Mouse (Mus musculus) lung, postnatal 0 days (tissue): ENCODE results near the gene Tmem108. TPM values are rescaled to one million over a fixed set of nuclear protein-coding genes. Genes with fewer than 3 reads are reported as not detected.

Source experiments
- ATAC-seq: fragments of 200-750 bp; cut with Nextera tagmentation; 2 replicates; pipeline ENCODE4 v1.8.0; 2017; ENCODE audit warnings: moderate library complexity
- DNase-seq: peaks from one replicate; pipeline ENCODE4 v3.0.0-alpha.2; 2016; ENCODE audit warnings: low spot score
- H3K27ac ChIP-seq: fragments of 300-500 bp; sonication (generic); 2 replicates; pipeline ENCODE4 v1.5.1; 2014; ENCODE audit warnings: antibody characterized with exemption, mild to moderate bottlenecking, low read length, mixed read lengths
- H3K27me3 ChIP-seq: fragments of 300-500 bp; sonication (generic); replicated peaks from 2 replicates; pipeline ENCODE4 v1.6.1; 2014; ENCODE audit warnings: low read length, mixed read lengths; ENCODE audit not compliant: insufficient read depth
- H3K36me3 ChIP-seq: fragments of 300-500 bp; sonication (generic); 2 replicates; pipeline ENCODE4 v1.6.1; 2014; ENCODE audit warnings: low read length, mixed read lengths; ENCODE audit not compliant: insufficient read depth
- H3K4me1 ChIP-seq: fragments of 300-500 bp; sonication (generic); 2 replicates; pipeline ENCODE4 v1.6.1; 2014; ENCODE audit warnings: antibody characterized with exemption, low read depth, low read length, mixed read lengths; ENCODE audit not compliant: insufficient read depth
- H3K4me2 ChIP-seq: fragments of 300-500 bp; sonication (generic); replicated peaks from 2 replicates; pipeline ENCODE4 v1.6.1; 2014; ENCODE audit warnings: low read depth, mild to moderate bottlenecking, low read length, moderate library complexity, mixed read lengths
- H3K4me3 ChIP-seq: fragments of 300-500 bp; sonication (generic); 2 replicates; pipeline ENCODE4 v1.5.1; 2014; ENCODE audit warnings: low read depth, low read length
- H3K9ac ChIP-seq: fragments of 300-500 bp; sonication (generic); replicated peaks from 2 replicates; pipeline ENCODE4 v1.6.1; 2014; ENCODE audit warnings: low read depth, mild to moderate bottlenecking
- H3K9me3 ChIP-seq: fragments of 300-500 bp; sonication (generic); 2 replicates; pipeline ENCODE4 v1.6.1; 2016; ENCODE audit warnings: low read length, mixed read lengths
- CTCF ChIP-seq: IDR thresholded peaks from 2 replicates; pipeline ENCODE4 v1.5.1; 2016; ENCODE audit warnings: antibody characterized with exemption, mild to moderate bottlenecking
- EP300 ChIP-seq: IDR thresholded peaks from 2 replicates; pipeline ENCODE4 v1.6.1; 2016; ENCODE audit warnings: antibody characterized with exemption, mild to moderate bottlenecking, control low read depth
- WGBS: fragments of 180-500 bp; shearing (Covaris S2); extraction: QIAGEN DNeasy Blood & Tissue Kit; methylation state at CpG from one replicate; pipeline ENCODE4 v1.1.7; 2014; 5-methylcytosine and 5-hydroxymethylcytosine counted together
- polyA plus RNA-seq: library from polyadenylated mRNA; unstranded; fragments of >200 nt; fragmentation: Nextera tagmentation; extraction: Ambion mirVana; gene quantifications from 2 replicates; pipeline ENCODE4 v1.2.1, GENCODE M21; 2015

Gene Tmem108
- polyA plus RNA-seq, 1 experiment from 2014 or later, result 7.3 TPM

GRCm38 (mm10) chr9:103623560-103624316, 137.9 kb downstream of the Tmem108 start:
- 76% methylated on average over 19 of the region's 19 CpGs for WGBS
- no peaks in the 10 kb centered on the region for H3K27me3 ChIP-seq
- H3K4me1 ChIP-seq, result no peaks in the 10 kb centered on the region
- no peak overlapping the region for H3K9ac ChIP-seq
- H3K36me3 ChIP-seq, result no peaks in the 10 kb centered on the region
- no peak overlapping the region for H3K4me2 ChIP-seq
- H3K4me3 ChIP-seq, result no peak overlapping the region
- TF ChIP-seq CTCF, result no peak
- TF ChIP-seq EP300, result no peak
- H3K9me3 ChIP-seq, result no peaks in the 10 kb centered on the region
- no peak for ATAC-seq
- no peak overlapping the region for H3K27ac ChIP-seq
- DNase-seq, result no peak

DNA sequence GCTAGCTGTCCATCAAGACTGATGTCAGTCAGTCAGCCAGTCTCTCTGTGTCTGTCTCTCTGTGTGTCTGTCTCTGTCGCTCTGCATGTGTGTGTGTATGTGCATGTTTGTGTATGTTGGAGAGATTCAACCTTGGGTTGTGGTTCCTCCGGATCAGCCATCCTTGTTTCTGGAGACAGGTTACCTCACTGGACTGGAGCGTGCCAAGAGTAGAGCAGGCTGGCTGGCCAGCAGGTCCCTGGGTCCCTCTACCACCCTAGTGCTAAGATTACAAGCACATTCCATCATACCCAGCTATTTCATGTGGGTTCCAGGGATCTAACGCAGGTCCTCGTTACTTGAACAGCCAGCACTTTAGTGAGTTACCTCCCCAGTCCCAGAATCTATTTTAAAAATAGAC, 138.6 kb downstream of the Tmem108 start:
- WGBS, result 82% methylated on average over 5 of the region's 5 CpGs
- H3K4me3 ChIP-seq, result no peak overlapping the region

DNA sequence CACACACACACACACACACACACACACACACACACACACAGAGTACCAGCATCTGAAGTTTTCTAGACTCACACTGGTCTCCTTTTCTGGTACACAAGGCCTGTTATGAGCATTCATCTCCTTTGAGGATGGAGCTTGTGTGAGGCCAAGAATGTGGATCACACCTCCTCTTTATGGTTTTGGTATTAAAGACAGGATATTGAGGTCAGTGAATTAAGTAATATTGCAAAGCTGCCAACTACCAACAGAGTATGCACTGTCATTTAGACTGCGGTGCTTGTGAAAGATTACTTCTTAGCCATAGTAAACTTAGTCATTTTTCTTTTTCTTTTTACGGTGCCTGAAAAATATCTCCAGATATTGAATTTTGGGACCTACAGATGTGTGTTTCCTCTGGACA, 139.8 kb downstream of the Tmem108 start:
- WGBS, result 74% methylated on average over 2 of the region's 2 CpGs
- ATAC-seq (no peak), DNase-seq (no peak)
- Histone ChIP-seq H3K4me1 (no peaks in the 10 kb centered on the region), H3K27me3 (no peaks in the 10 kb centered on the region), H3K9me3 (no peaks in the 10 kb centered on the region), H3K9ac (no peak overlapping the region), H3K4me2 (no peak overlapping the region), H3K27ac (no peak overlapping the region), H3K36me3 (no peaks in the 10 kb centered on the region), H3K4me3 (no peak overlapping the region)
- TF ChIP-seq CTCF (no peak), EP300 (no peak)

More for the DNA sequence above, 138.6 kb downstream of the Tmem108 start:
- no peak for ATAC-seq
- Histone ChIP-seq H3K9ac (no peak overlapping the region), H3K4me1 (no peaks in the 10 kb centered on the region), H3K4me2 (no peak overlapping the region), H3K27me3 (no peaks in the 10 kb centered on the region), H3K27ac (no peak overlapping the region), H3K36me3 (no peaks in the 10 kb centered on the region), H3K9me3 (no peaks in the 10 kb centered on the region)
- no peak for DNase-seq
- TF ChIP-seq CTCF, result no peak
- TF ChIP-seq EP300, result no peak

- no peak for DNase-seq
- H3K4me3 ChIP-seq, result no peak overlapping the region
- H3K27ac ChIP-seq, result no peak overlapping the region
- no peaks in the 10 kb centered on the region for H3K9me3 ChIP-seq
- no peak for TF ChIP-seq CTCF
- no peak for TF ChIP-seq EP300
- no peak overlapping the region for H3K9ac ChIP-seq
- H3K4me2 ChIP-seq, result no peak overlapping the region
- no peaks in the 10 kb centered on the region for H3K4me1 ChIP-seq
- 80% methylated on average over 8 of the region's 8 CpGs for WGBS
- no peak for ATAC-seq
- H3K27me3 ChIP-seq, result no peaks in the 10 kb centered on the region
- H3K36me3 ChIP-seq, result no peaks in the 10 kb centered on the region
Observed at GRCm38 (mm10) chr9:103620517-103621212, 141.0 kb downstream of the Tmem108 start.

DNA sequence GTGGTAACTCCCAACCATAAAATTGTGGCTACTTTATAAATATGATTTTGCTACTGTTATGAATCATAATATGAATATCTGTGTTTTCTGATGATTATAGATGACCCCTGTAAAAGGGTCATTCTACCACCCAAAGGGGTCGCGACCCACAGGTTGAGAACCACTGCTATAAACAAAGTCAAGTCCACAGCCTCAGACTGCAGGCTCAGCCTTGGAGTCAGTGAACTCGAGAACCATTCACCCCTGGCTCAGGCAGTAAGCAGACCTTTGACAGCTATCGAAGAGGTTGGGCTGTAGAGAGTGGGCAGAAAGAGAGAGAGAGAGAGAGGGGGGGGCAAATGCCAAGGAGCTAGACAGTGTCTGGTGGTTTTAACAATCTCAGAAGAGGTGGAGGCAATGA, 147.4 kb downstream of the Tmem108 start:
- WGBS, result 82% methylated on average over 4 of the region's 4 CpGs
- TF ChIP-seq CTCF (no peak), EP300 (no peak)

GRCm38 (mm10) chr9:103608161-103609058, 153.2 kb downstream of the Tmem108 start:
- TF ChIP-seq EP300, result no peak
- no peak for TF ChIP-seq CTCF
- no peak overlapping the region for H3K4me2 ChIP-seq
- no peaks in the 10 kb centered on the region for H3K9me3 ChIP-seq
- no peaks in the 10 kb centered on the region for H3K4me1 ChIP-seq
- ATAC-seq (no peak), DNase-seq (no peak)
- H3K27ac ChIP-seq, result no peak overlapping the region
- no peaks in the 10 kb centered on the region for H3K36me3 ChIP-seq
- no peak overlapping the region for H3K9ac ChIP-seq
- H3K27me3 ChIP-seq, result no peaks in the 10 kb centered on the region
- 81% methylated on average over 13 of the region's 13 CpGs for WGBS
- no peak overlapping the region for H3K4me3 ChIP-seq

More for the DNA sequence above, 147.4 kb downstream of the Tmem108 start:
- DNase-seq, result no peak
- Histone ChIP-seq H3K4me3 (no peak overlapping the region), H3K9me3 (no peaks in the 10 kb centered on the region), H3K9ac (no peak overlapping the region), H3K27ac (no peak overlapping the region), H3K4me2 (no peak overlapping the region), H3K4me1 (no peaks in the 10 kb centered on the region), H3K27me3 (no peaks in the 10 kb centered on the region), H3K36me3 (no peaks in the 10 kb centered on the region)
- no peak for ATAC-seq
